Mouse (Mus musculus): ENCODE results near the gene Tcf7l1.

The Tcf7l1 gene

GRCm38 (mm10) chr6:72663000-72663399 lies 126.1 kb downstream of the Tcf7l1 start:
- no peak for DNase-seq (ENCODE audit: low spot score in 2 of 2)

GRCm38 (mm10) chr6:72660391-72660720 lies 128.7 kb downstream of the Tcf7l1 start:
- no peak for DNase-seq (ENCODE audit: low spot score in 2 of 2)

DNA sequence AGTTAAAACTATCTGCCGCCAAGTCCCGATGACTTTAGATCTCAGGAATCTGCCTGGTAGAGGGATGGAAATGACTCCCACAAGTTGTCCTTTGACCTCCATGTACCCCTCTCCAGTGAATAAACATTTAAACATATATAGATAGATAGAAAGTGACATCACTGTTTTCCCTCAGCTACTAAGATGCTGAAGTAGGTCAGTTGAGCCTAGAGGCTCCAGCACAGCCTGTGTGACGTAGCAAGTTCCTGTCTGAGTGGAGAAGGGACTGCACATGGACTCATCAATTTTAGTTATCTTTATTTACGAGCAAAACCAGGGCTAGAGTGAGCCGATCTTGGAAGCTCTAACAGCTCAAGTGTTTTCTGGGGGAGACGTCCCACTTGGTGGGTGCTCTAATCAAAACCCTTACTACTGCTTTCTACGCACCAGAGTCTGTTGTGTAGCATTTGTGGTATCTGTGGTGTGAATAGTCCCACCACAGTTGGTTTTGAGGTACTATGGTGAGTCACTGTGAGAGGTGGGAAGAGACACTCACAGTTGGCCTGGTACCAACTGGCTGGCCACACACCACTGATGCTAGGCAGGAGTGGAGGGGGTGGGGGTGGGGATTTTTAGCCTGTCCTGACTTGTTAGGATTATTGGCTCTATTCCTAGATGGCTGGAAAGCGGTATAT lies 129.2 kb downstream of the Tcf7l1 start:
- DNase-seq (ENCODE audit: low spot score in 2 of 2) = no peak

DNA sequence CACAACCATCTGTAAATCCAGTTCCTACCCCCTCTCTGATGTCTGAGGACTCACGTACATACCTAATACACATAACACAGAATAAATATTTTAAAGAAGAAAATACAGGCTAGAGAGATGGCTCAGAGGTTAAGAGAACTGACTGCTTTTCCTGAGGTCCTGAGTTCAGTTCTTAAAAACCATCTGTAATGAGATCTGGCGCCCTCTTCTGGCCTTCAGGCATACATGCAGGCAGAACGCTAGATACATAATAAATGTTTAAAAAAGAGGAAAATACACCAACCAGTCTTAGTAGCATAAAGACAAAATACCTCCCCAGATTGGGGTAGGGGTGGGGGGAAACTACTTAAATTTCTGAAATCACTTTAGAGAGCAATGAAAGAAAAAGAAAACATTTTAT lies 131.0 kb downstream of the Tcf7l1 start:
- no peak for DNase-seq (ENCODE audit: low spot score in 2 of 2)

DNA sequence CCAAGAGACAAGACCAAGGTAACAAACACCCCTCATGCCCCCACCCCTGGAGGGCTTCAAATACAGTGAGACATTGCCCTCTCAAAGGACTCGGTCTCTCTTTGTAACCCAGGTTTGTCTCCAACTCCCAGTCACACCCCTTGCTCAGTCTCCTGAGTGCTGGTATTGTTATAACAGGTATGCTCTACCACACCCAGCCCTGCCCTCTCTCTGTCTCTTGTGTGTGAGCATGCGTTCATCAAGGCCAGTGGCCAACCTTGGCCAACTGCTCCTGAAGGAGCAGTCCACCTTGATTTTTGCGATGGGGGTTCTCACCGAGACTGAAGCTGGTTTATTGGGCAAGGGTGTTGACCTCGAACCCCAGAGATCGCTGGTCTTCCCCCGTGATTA lies 133.0 kb downstream of the Tcf7l1 start:
- no peak for DNase-seq (ENCODE audit: low spot score in 2 of 2)

DNA sequence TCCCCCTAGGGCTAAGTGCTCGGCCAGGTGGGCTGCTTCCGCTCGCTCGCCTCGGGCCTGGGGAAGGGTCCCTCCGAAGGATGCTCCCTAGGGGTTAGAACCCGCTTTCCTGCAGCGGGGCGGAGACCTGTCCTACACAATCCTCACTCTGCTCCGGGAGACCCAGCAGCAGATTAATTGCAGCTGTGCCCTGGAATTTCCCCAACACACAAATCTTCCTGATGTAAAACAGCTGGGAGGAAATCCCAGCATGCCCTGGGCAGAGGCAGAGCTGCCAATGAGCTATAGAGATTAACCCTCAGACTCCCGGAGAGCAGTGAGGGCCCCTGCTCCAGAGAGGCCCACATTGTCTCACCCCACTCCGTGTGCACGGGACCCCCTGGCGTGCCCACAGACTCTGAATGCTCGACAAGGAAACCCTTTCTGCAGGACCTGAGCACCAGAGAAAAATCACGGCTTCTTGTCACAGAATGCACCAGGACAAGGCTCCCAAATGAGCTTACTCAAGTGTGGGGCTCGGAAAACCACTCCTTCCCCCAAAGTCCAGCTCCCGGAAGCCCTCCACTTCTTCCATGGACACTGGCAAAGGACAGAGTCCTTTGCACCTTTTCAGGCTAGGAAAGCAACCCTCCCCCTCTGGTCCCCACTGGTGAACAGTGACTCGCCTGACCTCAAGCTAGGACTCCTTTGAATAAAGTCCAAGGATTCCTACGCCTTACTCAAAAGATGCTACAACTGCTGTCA lies 133.6 kb downstream of the Tcf7l1 start:
- no peak for DNase-seq (ENCODE audit: low spot score in 2 of 2)

DNA sequence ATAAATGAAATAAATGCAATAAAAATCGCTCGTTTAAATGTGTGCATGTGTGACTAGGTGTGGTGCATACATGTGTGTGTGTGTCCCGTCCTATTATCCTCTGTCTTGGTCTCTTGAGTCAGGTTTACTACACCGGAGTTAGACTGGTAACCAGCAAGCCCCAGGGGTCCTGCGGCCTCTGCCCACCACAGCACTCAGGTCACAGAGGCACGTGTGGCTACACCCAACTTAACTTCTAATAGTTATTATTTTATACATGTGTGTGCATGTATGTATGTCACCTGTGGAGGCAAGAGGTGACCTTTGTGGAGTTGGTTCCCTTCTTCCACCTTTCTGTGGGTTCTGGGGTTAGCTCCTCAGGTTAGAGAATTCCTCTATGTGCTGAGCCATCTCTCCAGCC lies 134.7 kb downstream of the Tcf7l1 start:
- no peak for DNase-seq (ENCODE audit: low spot score in 2 of 2)

DNA sequence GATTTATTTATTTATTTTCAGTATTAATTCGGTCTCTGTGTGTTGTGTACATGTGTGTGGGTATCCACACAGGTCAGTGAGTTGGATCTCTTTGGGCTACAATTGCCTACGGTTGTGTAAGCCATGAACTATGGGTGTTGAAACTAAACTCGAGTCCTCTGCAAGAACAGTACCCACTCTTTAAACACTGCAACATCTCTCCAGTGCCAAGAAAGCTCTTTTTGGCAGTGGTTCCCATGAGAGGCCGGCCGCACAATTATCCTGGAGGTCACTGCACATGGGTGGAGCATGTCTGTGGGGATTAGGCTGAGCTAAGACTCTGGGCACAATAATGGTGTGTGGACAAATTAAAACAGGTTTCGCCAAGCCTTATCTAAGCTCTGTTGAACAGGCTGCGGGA lies 135.6 kb downstream of the Tcf7l1 start:
- no peak for DNase-seq (ENCODE audit: low spot score in 2 of 2)

DNA sequence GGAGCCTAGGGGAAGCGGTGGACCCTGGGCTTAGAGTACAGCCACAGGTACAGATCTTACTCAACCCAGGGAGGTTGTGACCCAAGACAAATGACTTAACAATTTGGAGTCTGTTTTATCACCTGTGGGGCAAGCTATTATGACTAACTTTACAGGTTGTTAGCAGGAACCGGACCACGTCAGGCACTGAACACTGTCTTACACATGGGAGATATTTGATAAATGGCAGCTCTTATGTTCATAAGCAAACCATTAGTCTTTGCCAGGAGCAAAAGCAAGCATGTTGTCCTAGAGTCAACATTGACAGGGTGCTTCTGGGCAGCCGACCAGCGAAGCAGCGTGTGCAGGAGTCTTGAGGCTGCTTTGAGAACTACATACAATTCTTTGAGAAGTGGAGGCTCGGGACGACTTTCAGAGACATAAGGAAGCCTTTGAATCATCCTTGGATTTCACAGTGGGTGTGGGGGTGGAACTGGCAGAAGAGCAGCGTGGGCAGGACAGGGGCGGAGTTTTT lies 138.7 kb downstream of the Tcf7l1 start:
- DNase-seq (ENCODE audit: low spot score in 2 of 2) = no peak

- DNase-seq (ENCODE audit: low spot score in 2 of 2) = no peak
Observed at GRCm38 (mm10) chr6:72648002-72648595, 141.0 kb downstream of the Tcf7l1 start.

GRCm38 (mm10) chr6:72647383-72647820 lies 141.7 kb downstream of the Tcf7l1 start:
- DNase-seq (ENCODE audit: low spot score in 2 of 2) = peak; percentile 36 to 80

GRCm38 (mm10) chr6:72645364-72645763 lies 143.7 kb downstream of the Tcf7l1 start:
- no peak for DNase-seq (ENCODE audit: low spot score in 2 of 2)

DNA sequence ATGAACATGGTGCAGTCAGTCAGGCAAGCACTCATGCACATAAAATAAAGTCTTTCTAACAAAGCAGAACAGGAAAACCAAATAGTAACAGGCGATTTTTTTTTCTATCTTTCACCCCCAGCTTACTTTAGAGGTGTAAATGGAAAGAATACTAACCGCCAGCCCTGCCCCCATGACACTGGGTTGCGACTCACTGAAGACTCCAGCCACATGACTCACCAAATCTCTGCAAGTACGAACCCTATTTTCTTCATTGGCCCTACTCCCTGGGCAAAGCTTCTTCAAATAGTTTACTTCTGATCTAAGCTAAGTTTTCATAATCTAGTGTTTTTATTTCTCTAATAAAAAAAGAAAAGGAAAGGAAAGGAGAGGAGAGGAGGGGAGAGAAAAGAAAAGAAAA lies 144.5 kb downstream of the Tcf7l1 start:
- DNase-seq (ENCODE audit: low spot score in 2 of 2) = no peak

DNA sequence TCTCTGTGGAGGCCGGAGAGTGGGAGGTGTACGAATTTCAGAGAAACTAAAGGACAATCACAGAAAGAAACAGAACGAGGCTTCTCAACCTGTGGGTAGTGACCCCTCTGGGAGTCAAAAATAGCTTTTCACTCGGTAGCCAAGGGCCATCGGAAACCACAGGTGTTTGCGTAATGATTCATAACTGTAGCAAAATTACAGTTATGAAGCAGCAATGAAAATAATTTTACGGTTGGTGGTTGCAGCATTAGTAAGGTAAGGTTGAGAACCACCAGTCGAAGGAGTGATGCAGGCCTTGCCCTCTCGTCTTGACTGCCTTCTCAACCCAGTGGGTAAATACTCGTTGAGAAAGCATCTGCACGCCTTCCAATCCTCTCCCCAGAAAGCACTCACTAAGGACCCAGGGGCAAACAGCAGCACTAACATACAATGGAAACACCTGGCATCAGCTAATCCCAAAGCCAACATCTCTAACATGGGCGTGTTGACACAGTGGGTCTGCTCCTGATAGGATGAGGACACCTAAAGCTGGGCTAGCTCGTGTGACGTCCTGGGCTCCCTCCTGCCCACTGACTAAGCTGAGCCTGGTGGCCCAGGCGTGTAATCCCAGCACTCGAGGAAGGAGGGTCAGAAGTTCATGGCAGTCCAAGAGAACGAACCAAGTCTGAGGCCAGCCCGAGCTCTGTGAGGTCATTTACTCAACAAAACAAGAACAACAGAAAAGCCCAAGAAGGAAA lies 147.7 kb downstream of the Tcf7l1 start:
- no peak for DNase-seq (ENCODE audit: low spot score in 2 of 2)

GRCm38 (mm10) chr6:72636940-72637339 lies 152.1 kb downstream of the Tcf7l1 start:
- DNase-seq (ENCODE audit: low spot score in 2 of 2) = no peak

- peak; percentile 29 to 71 for DNase-seq (ENCODE audit: low spot score in 2 of 2)
Observed at GRCm38 (mm10) chr6:72635760-72636431, 153.2 kb downstream of the Tcf7l1 start.

DNA sequence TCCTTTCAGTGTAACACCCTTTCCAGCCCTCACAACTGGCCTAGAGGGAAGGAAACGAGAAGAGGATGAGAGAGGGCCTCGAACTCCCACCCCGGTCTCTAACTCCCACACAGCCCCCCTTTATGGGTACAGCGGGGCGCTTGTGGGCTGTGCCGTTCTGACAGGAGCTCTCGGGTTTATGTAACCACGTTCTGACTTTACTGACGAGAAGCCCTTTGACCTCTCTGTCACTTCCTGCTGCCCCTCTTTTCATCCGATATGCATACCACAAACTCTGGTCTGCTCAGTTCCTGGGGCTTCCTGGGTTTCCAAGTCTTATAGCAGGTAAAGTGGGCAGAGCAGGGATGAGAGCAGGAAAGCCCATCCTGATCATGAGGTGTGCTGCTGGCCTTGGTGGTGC lies 154.7 kb downstream of the Tcf7l1 start:
- no peak for DNase-seq (ENCODE audit: low spot score in 2 of 2)

DNA sequence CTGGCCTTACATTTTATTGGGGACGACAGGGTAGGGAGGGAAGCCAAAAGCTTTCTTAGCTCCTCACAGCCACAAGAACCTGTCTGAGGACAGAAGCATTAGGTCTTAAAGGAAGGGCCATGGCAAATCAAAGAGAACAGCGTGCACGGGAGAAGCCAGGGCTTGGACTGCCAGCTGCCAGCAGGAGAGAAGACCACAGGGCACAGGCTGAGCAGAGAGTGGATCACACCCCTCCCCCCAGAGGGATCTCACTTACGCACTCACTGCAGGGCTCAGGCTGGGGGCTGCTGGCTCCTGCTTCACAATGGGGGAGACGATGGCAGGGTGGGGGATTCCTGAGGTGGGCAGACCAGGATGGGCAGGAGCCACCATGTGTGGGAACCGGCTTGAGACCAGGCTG lies 157.4 kb downstream of the Tcf7l1 start:
- no peak for DNase-seq (ENCODE audit: low spot score in 2 of 2)

DNA sequence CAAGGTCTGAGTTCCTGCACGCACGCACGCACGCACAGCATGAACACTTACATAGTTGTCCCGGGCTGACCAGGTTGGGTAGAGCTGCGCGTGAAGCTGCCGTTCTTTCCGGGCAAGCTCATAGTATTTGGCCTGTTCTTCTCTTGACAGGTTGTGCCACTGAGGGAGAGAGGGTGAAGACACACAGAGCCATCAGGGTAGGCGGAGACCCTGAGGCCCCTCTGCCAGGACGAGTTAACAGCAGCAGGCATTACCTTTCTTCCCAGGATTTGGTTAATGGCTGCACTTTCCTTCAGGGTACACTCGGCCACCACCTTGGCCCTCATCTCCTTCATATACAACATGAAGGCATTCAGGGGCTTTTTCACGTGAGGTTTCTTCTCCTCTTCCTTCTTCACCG lies 158.1 kb downstream of the Tcf7l1 start:
- DNase-seq (ENCODE audit: low spot score in 2 of 2) = no peak

DNA sequence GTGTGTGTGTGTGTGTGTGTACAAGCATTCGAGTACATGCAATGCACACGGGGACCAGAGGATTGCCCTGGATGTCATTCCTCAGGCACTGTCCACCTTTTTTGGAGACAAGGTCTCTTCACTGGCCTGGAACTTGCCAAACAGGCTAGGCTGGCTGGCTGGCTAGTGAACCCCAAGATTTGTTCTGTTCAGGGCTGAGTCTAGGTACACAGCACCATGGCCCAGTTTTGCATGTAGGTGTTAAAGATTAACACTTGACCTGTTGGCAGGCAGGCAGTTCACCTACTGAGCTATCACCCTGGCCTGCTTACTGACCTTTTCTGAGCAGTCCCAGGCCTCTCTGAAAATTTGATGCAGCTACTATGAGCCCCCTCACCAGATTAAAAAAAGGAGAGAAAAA lies 158.7 kb downstream of the Tcf7l1 start:
- DNase-seq (ENCODE audit: low spot score in 2 of 2) = no peak

GRCm38 (mm10) chr6:72627276-72627675 lies 161.8 kb downstream of the Tcf7l1 start:
- DNase-seq (ENCODE audit: low spot score in 2 of 2) = no peak

GRCm38 (mm10) chr6:72626391-72626790 lies 162.7 kb downstream of the Tcf7l1 start:
- DNase-seq (ENCODE audit: low spot score in 2 of 2) = no peak

All from spleen, postnatal 4 days (tissue).